Mouse (Mus musculus) left cerebral cortex, postnatal 25 days (tissue): ENCODE results near the gene Cdkl3. TPM values are rescaled to one million over a fixed set of nuclear protein-coding genes. Genes with fewer than 3 reads are reported as not detected.

ENCODE experiments used
- DNase-seq, 2 experiments: peaks; one replicate each; pipeline ENCODE4 v3.0.0; 2022; ENCODE audit warnings: low spot score in 2 of 2, mixed read lengths in 1 of 2
- intact Hi-C: fragments of 180-260 bp; cut with DNase I; formaldehyde crosslinking; loops from one replicate; pipeline ENCODE4 v1.15.1; 2025
- total RNA-seq, 2 experiments: library from RNA; stranded (reverse); gene quantifications; 2 replicates each; pipeline ENCODE4 v1.2.3; 2021

Gene Cdkl3
- total RNA-seq, 2 experiments from 2014 or later, result 12.5 to 12.9 TPM

DNA sequence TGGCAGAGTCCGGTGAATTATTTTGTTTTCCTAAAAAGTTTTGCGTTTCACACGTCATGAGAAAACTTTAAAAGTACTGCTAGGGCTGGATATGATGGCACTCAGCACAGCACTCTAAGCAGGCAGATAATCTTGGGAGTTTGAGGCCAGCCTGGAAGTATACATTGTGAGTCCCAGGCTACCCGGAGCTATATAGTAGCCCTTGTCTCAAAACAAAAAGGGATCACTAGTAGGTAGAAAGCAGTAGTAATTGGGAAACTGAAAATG is 583 bp upstream of the Cdkl3 start:
- no peak for DNase-seq
- intact Hi-C loops, result loop anchor here (5.0 kb wide), 1 partner anchor 36 kb away; the partner anchor contains the start of gene Cdkn2aipnl

DNA sequence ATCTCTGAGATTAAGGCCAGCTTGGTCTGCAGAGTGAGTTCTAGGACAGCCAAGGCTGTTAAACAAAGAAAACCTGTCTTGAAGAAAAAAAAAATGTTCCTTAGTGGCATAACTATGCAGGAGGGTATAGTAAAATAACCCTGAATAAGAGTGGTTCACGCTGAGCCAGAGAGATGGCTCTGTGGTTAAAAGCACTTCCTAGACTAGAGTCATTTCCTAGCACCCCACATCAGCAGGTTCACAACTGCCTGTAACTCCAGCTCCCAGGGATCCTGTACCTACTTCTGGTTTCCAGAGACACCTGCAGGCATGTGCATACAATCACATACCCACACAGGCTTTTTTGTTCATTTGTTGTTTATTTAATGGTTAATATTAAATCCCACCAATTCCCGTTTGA is 1.6 kb downstream of the Cdkl3 start:
- DNase-seq, result no peak
- intact Hi-C loops, result no loop called here

DNA sequence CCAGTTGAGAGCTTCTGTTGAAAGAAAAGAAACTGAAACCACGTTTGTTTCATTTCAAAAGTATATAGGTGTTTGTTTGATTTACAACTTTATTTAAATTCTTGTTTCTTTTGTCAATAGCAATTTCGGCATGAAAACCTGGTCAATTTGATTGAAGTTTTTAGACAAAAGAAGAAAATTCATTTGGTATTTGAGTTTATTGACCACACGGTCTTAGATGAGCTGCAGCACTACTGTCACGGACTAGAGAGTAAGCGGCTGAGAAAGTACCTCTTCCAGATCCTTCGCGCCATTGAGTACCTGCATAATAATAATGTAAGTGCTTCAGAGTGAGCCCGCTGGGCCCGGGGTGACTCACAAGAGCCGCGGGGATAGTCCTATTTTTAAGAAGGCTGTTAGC is 7.0 kb downstream of the Cdkl3 start:
- intact Hi-C loops, result no loop called here

DNA sequence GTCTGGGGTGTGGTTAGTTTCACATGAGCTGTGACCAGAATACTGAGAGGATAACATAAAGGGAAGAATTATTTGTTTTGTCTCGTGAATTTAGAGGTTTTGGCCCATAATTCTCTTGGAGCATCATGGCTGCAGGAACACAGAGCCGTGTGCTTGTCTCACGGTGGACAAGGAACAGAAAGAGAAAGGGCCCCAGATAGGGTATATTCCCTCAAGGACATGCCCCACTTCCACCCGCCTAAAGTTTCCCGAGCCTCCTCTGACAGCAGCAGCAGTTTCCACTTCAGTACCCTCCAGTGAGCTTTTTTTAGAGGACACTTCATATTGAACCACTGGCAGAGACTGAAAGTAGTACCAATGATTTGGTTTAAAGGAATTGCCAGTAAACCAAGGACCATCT is 7.5 kb downstream of the Cdkl3 start:
- intact Hi-C loops, result no loop called here
- DNase-seq, result no peak

More for the DNA sequence above, 7.0 kb downstream of the Cdkl3 start:
- no peak for DNase-seq

DNA sequence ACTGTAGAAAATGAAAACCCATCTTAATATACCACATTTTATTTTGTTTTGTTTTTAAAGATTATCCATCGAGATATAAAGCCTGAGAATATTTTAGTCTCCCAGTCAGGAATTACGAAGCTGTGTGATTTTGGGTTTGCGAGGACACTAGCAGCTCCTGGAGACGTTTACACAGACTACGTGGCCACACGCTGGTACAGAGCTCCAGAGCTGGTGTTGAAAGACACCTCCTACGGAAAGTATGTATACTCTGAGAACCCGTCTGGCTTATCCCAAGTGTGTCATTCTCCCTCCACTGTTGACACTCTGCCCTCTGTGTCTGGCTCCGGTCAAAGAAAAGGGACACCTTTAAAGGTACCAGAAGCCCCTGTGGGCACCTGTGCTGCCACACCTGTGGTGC is 14.2 kb downstream of the Cdkl3 start:
- intact Hi-C loops, result no loop called here
- peak in 1 of 2 experiments; percentile 66 for DNase-seq

DNA sequence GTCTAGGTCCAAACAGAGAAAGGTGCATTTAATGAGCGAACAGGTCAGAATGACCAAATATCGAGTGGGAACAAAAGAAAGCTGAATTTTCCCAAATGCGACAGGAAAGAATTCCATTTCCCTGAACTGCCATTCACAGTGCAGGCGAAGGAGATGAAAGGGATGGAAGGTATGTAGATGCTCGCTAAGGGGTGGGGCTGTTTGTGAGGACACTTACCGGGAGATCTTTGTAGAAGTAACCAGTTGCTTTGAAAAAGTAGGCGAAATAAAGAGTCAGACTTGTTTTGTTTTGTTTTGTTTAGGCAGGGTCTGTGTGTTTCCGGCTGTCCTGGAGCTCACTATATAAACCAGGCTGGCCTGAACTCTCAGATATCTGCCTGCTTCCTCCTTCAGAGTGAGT is 28.3 kb downstream of the Cdkl3 start:
- intact Hi-C loops, result no loop called here
- no peak for DNase-seq

DNA sequence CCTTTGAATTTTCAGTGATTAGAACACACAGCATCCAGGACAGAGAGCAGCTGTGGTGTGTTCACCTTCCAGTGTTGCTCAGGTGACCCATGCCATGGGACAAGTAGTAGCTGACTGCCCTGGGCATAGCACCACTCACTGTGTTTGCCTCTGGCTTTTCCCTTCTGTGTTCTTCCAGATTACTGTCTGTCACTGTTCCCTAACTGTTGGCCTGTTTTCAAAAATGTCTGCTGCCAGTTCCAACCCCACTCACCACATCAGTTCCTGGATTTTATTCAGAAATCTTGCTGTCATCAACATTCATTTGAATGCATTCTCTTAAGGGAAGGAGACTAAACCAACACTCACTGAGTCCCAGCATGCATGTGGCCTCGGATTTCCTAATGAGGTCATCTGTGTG is 29.9 kb downstream of the Cdkl3 start:
- DNase-seq, result peak in 1 of 2 experiments; percentile 50
- intact Hi-C loops, result no loop called here

DNA sequence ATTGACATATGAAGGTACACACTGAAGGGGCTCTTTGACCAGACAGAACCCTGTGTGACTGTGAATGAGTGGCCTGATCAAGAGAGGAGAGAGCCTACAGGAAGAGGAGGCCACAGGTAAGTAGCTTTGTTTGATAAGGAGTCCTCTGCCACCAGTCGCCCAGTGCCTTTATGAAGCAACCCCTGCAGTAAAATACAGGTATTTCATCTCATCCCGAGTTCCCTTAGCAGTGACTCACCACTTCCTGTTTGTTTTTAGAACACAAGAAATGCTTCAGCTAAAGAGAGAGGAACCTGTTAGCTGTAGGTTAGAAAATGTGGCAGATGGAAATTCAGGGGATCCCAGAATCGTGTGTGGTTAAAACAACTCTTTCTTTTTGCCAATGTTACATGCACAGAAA is 31.9 kb downstream of the Cdkl3 start:
- intact Hi-C loops, result no loop called here

DNA sequence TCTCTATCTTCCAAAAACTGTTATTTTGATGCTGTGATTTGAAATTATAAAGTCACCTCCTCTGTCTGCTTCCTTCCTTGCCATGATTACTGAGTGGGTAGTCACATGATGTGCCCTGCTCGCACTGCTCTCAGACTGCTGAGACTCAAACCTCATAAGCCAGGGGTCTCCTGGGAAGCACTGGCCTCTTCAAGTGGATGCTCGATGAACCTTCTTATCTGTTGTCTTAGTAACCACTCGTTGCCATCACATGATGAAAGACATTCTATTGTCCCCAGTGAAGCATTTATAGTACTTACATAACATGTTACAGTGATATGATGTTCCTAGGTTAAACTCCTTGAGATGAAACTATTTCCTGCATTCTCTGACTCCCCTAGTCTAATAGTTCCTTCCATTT is 33.6 kb downstream of the Cdkl3 start:
- intact Hi-C loops, result no loop called here
- no peak for DNase-seq

More for the DNA sequence above, 31.9 kb downstream of the Cdkl3 start:
- no peak for DNase-seq

DNA sequence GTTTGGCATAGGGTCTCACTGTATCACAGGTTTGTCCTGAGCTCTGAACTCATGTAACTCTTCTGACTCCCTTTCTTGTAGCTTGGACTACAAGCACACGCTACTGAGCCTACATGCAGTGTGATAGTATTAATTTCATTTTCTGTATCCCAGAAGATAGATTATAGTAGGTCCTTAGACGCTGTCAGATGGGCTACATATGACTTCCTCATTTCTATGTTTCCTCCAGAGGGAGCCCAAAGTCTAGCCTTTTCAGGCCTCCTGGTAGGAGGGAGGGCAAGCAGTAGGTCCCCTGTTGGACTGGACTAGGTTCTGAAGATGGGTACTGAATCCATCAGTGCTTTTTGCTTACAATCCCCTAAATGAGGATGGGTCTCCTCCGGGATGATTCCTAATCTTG is 39.2 kb downstream of the Cdkl3 start:
- intact Hi-C loops, result loop anchor here (1.0 to 10.0 kb wide), 2 partner anchors 177 to 302 kb away; no protein-coding TSS in a partner anchor
- DNase-seq, result no peak

DNA sequence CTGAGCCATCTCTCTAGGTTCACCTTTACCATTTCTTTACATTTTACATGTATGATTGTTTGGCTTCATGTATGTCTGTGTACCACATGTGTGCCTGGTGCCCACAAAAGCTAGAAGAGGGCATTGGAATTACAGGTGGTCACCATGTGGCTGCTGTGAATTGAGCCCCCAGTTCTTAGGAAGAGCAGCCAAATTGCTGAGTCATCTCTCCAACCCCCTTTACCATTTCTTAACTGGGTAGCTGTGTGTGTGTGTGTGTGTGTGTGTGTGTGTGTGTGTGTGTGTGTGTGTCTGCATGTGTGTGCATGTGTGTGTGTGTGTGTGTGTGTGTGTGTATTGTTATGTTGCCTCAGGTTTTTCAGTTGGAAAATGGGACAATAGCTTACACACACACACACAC is 40.1 kb downstream of the Cdkl3 start:
- intact Hi-C loops, result loop anchor here (10.0 kb wide), 1 partner anchor 301 kb away; no protein-coding TSS in a partner anchor
- DNase-seq, result no peak

DNA sequence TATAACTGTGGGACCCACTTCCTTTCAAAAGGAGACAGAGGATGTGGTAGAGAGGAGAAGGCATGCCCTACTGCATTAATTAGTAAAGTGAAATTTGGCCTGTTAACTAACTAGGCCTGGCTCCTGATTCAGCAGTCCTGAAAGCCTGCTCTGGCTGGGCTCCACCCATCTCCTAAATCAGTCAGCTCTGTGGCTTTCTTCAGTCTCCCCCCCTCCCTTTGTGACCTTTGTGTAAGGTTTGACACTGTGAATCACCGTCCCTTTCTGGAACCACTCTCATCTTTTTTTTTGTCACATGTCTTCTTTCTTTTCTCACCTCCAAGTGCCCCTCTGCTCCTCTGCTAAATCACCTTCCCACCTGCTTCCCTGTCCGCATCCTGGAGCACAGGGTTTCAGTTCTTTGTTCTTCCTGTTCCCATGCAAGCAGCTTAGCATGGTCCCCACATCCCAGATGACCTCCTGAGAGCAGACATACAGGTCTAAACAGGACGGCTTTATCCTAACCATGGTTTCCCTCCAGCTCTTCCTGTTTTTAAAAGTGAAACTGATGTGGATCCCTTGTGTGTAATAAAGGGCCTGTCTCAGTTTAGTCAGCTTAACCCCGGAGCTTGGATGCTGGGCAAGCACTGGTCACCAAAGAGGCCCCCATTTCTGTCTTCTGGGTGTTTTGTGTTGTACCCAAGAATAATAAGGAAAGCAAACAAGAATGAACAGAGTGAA is 42.6 kb downstream of the Cdkl3 start:
- intact Hi-C loops, result loop anchor here (10.0 kb wide), 1 partner anchor 298 kb away; no protein-coding TSS in a partner anchor

DNA sequence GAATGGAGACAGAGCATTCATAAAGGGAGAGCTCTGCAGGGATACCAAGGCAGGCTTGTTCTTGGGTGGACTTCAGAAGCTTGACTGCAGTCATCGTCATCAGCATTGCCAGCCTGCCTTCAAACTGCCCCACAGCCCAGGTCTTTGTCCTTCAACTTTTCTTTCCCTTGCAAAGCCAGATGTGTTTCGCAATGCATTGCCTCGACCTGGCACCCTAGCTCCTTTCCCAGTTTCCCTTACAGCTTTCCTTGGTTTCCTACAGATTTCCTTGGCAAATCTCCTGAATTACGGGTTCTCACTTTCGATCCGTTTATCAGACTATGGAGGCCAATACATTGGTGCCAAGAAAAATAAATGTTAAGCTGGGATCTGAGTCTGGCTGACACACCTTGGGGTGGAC is 49.4 kb downstream of the Cdkl3 start:
- DNase-seq, result no peak
- intact Hi-C loops, result no loop called here

More for the DNA sequence above, 42.6 kb downstream of the Cdkl3 start:
- no peak for DNase-seq

DNA sequence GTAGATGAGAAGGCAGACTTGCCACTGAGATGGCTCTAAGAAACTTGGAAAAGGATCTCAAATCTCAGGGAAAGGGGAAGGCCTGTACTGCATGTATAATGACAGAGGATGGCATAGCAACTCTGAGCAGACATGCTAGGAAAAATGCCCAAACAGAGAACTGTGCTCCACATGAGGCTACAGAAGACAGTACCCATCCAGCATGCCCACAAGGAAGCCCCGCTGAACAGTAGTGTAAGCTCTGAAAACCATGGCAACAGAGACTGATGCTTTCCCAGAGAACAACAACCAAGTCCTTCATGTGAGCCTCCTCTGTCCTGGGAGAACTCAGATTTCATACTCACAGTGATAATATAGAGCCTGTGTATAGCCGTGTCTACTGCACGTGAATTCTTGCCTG is 50.7 kb downstream of the Cdkl3 start:
- no peak for DNase-seq
- intact Hi-C loops, result no loop called here

DNA sequence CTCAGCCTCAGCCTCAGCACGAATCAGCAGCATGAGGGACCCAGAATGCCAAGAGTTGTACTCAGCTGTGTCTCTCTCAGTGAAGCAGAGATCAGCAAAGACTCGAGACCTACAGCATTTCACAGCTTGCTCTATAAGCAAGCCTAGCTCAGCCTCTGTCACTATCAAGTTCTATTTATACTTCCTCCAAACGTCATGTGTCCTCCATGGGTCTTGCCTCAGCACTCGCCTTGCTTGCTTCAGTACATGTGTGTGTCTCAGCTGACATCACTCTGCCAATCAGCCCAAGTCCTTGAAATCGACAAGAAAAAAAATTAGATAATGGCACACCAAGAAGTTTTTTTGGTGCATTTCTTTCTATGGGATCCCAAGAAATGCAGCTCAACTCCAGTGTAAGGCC is 52.2 kb downstream of the Cdkl3 start:
- intact Hi-C loops, result no loop called here
- DNase-seq, result no peak

DNA sequence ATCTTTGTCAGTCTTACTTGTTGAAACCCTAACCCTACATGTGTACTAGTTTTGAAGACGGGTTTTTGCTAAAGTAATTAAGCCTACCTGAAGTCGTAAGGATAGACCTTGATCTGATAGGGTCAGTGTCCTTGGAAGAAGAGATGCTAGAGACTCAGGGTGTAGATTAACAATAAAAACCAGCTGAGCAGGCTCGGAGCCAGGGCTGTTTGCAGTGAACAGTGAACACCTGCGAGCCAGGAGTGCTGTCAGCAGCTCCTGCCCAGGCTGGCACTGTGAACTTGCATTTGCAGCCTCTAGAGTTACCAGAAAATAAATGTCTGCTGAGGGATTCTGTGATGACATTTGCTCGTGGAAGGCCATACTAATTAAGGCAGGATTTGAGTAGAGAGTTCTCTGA is 55.0 kb downstream of the Cdkl3 start:
- intact Hi-C loops, result no loop called here
- no peak for DNase-seq

DNA sequence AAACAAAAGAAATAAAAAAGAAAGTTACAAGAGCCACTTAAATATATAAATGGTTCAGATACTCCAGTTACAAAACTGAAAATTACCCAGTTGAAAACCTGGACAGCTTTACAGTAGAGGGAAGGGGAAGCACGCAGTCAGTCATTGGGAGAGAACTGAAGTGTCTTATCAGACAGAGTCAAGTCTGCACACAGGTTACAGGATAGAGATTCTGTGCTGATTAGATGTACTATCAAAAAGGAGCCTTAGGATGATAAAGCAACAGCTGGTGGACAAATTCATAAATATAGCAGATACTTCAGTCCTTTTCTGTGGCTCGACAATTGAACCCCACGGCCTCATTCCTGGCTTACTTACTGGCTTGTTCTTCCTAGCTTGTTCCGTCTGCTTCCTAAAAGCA is 56.3 kb downstream of the Cdkl3 start:
- intact Hi-C loops, result no loop called here
- no peak for DNase-seq

DNA sequence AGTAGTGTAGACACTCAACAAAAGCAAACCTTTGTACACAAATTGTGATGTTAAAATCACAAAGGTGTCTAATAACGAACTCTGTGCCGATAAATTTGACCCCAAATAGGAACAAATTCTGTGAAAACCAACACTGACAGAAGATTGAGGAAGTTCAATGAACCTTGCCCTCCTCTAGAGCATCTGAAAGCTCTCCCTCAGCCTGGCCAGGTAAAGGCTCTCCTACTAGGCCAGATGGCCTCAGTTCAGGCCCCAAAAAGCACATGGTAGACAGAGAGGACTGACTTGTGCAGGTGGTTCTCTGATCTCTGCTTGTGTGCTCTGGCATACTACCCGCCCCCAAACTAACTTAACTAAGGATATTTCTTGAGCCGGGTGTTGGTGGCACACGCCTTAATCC is 58.4 kb downstream of the Cdkl3 start:
- intact Hi-C loops, result no loop called here
- no peak for DNase-seq

DNA sequence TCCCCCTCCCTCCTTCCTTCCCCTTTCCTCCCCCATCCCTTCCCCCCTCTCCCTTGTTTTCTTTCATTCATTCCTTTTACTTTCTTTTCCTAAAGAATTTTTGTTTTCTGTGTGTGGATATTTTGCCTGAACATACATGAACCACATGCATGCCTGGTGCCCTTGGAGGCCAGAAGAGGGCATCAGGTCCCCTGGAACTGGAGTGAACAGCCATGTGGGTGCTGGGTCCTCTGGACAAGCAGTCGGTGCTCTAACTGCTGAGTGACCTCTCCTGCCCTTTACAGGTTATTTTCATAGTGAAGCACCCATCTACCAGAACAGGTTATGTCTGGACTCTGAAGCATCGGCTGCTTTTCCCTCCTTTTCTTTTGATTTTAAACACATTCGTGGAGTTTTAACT is 60.4 kb downstream of the Cdkl3 start:
- intact Hi-C loops, result no loop called here
- DNase-seq, result no peak

DNA sequence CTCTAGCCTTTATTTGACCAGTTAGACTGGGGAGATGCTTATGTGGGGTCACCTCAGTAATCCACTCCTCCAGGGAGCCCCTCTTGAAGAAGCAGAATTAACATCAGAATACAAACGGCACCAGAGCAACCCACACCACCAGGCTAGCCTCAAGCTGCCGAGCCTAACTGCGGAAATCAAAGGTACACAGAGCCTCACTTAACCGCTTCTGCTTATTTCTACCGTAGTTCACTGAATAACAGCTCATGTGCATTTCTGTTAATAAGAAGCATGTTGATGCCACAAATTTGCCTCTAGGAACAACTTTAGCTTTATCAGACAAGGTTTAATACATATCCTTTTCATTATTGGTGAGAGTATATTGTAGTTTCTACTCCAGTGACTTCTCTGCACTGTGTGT is 61.8 kb downstream of the Cdkl3 start:
- intact Hi-C loops, result no loop called here
- DNase-seq, result no peak

DNA sequence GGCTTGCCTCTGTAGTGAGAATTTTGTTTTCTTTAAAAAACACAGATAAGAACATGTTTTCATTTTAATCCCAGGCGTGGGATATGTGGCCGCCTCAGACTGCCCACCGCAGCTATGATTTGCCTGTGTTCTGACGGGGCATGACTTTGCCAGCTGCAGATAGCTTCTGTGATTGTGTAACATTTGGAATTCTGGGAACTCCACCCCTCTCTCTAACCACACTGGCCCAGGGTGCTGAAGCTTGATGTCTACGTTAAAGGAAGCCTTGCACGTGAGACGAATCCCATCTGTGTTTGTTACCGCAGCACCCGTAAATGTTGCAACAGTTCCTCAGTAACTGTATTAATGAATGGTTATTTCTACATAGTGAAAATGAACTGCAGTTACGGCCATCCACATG is 67.7 kb downstream of the Cdkl3 start:
- DNase-seq, result no peak
- intact Hi-C loops, result no loop called here

DNA sequence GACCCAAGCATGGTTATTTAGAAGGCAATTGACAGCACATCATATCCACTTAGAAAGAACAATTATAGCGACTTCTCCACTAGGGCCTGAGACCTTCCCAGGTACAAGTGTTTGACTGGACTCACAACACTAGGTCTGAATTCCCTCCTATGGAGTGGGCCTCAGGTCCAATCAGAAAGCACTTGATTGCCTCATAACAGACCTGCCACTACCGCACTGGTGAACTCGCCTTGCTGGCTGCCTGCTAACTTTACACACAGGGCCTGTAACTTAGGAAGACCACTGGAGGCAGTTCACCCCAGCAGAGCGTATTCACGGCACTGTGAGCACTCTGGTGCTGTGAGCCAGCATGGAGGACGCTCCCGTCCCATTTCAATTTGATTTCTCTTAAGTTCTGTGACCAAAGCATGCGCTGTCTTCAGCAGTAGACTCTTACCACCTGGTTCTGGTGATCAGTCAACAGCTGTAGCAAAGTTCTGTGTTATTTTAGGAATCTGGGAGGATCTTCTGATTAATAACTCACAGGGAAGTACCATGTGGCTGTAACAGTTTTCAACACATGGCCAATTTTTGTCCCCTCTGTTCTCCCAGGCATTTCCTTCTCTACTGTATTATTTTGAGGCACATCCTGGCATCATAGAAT is 69.6 kb downstream of the Cdkl3 start:
- no peak for DNase-seq
- intact Hi-C loops, result no loop called here
